Mouse (Mus musculus): Measurements from ENCODE around the gene Ibsp.
A peak's percentile ranks its signal among the peaks of the same experiment; 100 is the strongest.

The Ibsp gene

GRCm38 (mm10) chr5:104344526-104345240 is 45.7 kb downstream of the Ibsp start:
- DNase-seq: peak; percentile 54

GRCm38 (mm10) chr5:104345241-104345630 is 46.3 kb downstream of the Ibsp start:
- no peak for DNase-seq

GRCm38 (mm10) chr5:104351041-104351440 is 52.1 kb downstream of the Ibsp start:
- no peak for DNase-seq

- no peak for DNase-seq
Observed at GRCm38 (mm10) chr5:104351874-104352273, 52.9 kb downstream of the Ibsp start.

GRCm38 (mm10) chr5:104357575-104357974 is 58.6 kb downstream of the Ibsp start:
- no peak for DNase-seq

GRCm38 (mm10) chr5:104358592-104358991 is 59.6 kb downstream of the Ibsp start:
- DNase-seq: no peak

- DNase-seq: no peak
Observed at GRCm38 (mm10) chr5:104359257-104359656, 60.3 kb downstream of the Ibsp start.
